Mouse (Mus musculus) forelimb bud, embryonic 11.5 days (tissue): ENCODE results near the gene Pttg1ip.

Experiments
- DNase-seq: peaks from one replicate; pipeline ENCODE4 v3.0.0-alpha.2; 2012; ENCODE audit warnings: low read depth, low spot score

Pttg1ip gene

GRCm38 (mm10) chr10:77581408-77582284 is at the start of gene Pttg1ip:
TSS of gene Pttg1ip (plus strand) at chr10:77581720.
- DNase-seq, result peak; percentile 98

DNA sequence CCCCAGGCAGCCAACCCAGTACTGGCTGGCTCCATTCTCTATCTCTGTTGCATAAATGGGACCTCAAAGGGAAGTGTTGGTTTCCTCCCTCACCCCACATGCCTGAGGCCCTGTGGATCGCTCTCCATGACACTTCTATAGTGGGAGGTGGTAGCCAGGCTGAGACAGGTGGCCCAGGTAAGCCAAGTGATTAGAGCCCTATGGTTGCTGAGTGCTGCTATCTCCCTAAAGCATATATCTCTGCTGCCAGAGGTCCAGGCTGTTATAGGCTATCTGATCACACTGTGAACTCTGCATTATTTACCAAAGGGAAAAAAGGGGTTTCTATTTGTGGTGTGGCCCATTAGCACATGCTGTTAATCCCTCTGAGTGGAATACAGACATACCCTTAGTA is 49.5 kb upstream of the Pttg1ip start:
- no peak for DNase-seq

- DNase-seq, result no peak
Measured at GRCm38 (mm10) chr10:77536727-77537126, 44.8 kb upstream of the Pttg1ip start.

DNA sequence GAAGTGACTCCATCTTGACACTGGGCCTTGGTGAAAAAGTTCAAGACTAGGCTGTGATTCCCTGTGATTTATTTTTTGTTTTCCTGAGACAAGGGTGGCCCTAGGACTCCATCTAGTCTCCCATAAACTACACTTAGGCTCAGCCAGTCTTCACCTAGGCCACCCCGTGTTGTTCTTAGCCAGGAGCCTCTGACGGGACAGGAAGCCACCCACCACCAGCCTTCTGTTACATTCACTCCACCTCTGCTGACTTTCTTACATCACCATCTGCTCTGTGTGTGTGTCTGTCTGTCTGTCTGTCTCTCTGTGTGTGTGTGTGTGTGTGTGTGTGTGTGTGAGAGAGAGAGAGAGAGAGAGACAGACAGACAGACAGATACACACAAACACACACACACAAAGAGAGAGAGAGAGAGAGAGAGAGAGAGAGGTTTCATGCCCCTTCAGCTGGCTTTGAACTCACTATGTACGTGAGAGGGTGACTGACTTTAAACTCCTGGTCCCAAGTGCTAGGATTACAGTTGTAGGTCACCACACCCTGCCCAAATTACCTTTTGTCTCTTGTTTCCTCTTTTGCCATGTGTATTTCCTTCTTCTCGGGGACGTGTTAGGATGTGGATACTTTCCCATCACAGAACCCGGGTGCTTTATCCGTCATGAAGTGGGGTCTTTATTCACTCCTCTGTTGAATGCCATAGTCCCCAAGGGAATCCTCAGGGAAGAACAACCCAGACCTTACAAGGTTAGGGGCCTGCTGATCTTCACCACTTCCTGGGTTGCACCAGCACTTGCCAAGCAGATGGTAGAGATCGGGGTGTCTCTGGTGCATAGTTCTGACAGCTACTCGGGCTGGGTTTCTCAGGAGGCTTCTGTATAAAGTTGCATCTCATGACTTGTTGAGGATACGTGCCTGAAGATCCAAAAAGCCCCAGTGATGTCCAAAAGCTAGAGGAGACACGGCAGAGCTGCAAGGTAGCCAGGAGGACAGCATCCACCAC is 44.0 kb upstream of the Pttg1ip start:
- no peak for DNase-seq

DNA sequence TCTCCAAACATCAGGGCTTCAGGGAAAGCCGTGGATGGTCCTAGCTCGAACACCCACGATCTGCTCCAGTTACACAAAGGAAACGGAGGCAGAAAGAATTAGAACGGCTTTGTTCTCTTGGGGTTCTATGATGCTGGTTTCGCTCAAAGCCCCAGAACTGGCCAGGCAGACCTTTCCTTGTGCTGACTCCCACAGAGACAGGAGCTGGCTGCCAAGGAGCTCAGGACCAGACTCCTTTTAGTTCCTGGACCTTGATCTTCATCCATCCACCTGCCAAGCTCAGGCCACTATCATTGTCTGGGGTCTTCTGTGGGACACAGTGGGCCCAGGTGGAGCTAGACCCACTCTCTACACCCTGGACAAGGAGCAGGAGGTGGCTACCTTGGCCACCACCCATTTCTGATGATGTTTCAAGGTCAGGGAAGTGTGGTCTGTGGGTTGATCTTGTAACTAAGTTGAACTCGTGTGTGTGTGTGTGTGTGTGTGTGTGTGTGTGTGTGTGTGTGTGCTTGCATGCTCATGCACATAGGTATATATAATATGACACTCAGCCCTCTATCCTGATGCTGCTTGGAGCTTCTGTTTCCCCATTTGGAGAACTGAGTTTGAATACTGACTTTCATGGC is 42.1 kb upstream of the Pttg1ip start:
- DNase-seq, result no peak

- no peak for DNase-seq
Measured at GRCm38 (mm10) chr10:77540576-77541102, 40.9 kb upstream of the Pttg1ip start.

DNA sequence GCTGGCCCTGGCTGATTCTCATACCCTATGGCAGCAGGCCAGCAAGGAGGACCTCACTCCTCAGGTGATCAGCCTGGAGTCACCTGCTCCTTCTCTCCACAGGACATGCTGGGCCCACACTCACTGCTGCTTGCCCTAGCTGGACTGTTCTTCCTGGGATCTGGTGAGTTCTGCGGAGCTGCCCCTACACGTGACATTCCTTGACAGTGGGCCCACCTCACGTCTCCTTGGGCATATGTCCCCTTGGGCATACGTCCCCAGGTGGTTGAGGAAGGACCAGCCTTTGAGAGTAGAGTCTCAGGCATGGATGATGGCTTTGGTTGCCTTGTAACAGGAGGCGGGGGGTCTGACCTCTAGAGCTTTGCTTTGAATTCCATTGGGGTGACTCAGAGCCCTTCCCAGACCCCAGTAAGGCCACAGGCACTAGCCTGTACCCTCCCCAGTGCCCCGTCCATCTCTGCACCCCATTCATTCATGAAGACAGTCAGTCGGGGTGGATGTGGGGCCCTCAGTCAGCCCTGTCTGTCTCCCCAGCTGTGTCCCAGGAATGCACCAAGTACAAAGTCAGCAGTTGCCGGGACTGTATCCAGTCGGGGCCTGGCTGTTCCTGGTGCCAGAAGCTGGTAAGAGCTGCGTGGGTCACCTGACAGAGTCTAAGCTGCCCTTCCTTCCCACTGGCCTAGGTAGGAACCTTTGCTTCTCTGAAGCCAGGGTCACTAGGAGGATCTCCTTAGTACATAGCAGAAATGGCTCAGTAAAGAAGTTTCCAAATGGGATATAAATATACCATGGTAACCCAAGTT is 39.5 kb upstream of the Pttg1ip start:
- DNase-seq, result no peak

GRCm38 (mm10) chr10:77543226-77543625 is 38.3 kb upstream of the Pttg1ip start:
- DNase-seq, result peak; percentile 33

GRCm38 (mm10) chr10:77544916-77545315 is 36.6 kb upstream of the Pttg1ip start:
- DNase-seq, result no peak

GRCm38 (mm10) chr10:77548576-77548975 is 32.9 kb upstream of the Pttg1ip start:
- DNase-seq, result no peak

- DNase-seq, result no peak
Measured at GRCm38 (mm10) chr10:77550874-77551273, 30.6 kb upstream of the Pttg1ip start.

DNA sequence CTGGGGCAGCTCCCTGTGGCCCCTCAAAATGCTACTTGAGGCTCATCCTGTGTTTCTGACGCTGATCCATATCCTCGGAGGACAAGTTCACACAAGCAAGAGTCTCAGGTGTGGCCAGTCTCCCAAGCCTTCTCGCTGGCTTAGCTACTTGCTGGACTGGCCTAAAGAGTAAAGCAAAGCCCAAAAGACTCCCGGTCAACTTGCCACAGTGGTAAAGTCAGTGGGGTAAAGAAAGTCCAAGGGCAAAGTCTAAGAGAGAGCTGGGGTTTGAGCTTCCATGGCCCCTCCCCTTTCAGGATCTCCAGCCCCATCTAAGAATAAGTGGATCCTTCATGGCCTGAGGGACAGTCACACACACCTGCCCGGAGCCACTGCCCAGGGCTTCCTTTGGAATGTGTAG is 29.4 kb upstream of the Pttg1ip start:
- DNase-seq, result no peak

GRCm38 (mm10) chr10:77553285-77553684 is 28.2 kb upstream of the Pttg1ip start:
- no peak for DNase-seq

DNA sequence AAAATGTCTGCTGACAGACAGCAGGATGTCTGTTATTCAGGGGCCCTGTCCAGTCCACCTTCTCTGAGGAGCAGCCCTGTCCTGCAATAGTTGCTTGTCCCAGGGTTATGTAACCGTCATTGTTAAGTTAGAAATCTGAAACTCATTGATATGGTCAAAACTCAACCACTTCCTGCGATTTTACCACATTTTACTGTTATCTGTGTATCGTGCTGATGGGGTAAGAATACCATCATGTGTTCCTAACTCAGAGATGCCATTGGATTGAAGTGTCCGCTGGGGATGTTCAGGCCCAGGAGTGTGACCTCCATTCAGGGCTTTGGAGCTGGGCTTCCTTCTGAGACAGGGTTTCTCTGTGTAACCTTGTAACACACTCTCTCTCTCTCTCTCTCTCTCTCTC is 26.6 kb upstream of the Pttg1ip start:
- no peak for DNase-seq

DNA sequence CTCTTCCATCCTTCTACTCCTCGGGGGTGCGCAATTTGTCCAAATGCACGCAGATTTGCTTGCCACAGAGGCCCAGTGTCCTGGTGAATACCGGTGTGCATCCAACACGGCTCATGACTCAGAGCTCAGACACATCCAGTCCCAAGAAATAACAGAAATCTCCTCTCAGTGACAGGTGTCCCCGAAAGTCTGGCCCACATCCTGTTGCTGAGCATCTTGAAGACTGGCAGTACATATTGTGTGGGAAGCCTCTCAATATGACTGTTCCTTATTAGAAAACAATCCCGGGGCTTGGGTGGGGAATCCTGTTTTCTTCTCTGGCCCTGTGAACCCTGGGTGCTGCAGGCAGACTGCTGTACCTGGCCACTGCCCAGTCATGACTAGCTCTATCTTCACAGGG is 24.9 kb upstream of the Pttg1ip start:
- no peak for DNase-seq

GRCm38 (mm10) chr10:77557641-77558040 is 23.9 kb upstream of the Pttg1ip start:
- no peak for DNase-seq

- DNase-seq, result no peak
Measured at GRCm38 (mm10) chr10:77560090-77560489, 21.4 kb upstream of the Pttg1ip start.

- no peak for DNase-seq
Measured at GRCm38 (mm10) chr10:77560830-77561229, 20.7 kb upstream of the Pttg1ip start.

- no peak for DNase-seq
Measured at GRCm38 (mm10) chr10:77561508-77561907, 20.0 kb upstream of the Pttg1ip start.

DNA sequence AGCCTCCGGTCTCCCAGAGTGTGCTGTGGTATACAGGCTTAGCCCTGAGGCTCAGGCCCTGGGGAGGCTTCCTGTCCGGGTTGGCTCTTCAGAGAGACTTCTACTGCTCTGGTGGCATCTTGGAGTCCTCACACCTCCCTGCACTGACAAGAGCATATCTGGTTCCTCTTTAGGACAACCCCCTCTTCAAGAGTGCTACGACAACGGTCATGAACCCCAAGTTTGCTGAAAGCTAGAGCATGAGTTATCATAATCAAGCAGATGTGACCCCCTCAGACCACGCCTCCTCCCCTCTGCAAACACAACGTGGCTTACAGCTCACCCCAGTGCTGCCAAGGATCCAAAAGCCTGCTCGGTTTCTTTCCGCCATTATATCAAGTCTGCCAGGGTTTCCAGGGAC is 16.5 kb upstream of the Pttg1ip start:
- DNase-seq, result no peak

DNA sequence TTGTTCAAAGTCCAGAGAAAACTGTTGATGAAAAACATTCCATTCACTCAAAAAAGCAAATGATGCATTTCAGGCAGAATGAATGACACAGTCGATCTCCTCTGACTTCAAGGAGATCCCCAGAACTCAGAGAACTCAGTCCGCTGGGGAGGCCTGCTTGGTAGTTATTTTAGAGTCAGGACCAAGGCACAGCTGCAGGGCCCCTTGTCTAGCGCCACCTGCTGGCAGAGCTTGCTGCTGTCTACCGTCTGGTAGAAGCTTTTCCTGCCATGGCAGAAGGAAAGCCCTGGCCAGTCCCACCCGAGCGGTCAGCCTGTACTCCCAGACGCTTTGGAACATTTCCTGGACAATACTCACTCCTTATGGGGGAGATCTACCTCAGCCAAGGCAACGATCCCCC is 14.9 kb upstream of the Pttg1ip start:
- DNase-seq, result peak; percentile 62
